Mouse (Mus musculus): Measurements from ENCODE around the gene Gm33543. TPM values are rescaled to one million over a fixed set of nuclear protein-coding genes. Genes with fewer than 3 reads are reported as not detected.

Gm33543 gene
- polyA plus RNA-seq, 1 experiment from 2014 or later = not detected

DNA sequence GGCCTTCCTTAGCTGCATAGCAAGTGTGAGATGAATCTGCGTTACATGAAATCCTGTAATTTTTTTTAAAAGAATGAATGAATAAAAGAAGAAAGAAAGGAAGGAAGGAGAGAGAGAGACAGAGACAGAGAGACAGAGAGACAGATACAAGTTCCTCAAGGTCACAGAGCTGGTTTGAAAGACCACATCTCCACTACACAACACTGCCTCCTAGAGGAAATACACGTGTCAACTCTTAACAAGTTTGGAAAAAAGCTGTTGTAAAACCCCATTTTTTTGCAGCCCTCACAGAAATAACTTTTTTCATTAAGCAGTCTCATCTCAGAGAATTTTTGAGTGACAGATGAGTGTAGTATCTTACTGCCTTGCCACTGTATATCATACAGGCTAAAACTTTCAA lies 15.4 kb upstream of the Gm33543 start:
- Histone ChIP-seq H3K4me3 (ENCODE audit: low read depth, low read length) (no peak overlapping the region), H3K9me3 (ENCODE audit: control insufficient read depth) (no peaks in the 10 kb centered on the region), H3K27me3 (replicated peaks; ENCODE audit: control insufficient read depth, insufficient read depth, low read length) (no peaks in the 10 kb centered on the region), H3K27ac (ENCODE audit: low read depth, low read length) (no peak overlapping the region), H3K4me1 (replicated peaks; ENCODE audit: control insufficient read depth, insufficient read depth, low read length) (0 out of 2 replicates have a peak, but pooled peaks cover 3% of the 10 kb centered on the region), H3K9ac (ENCODE audit: low read depth, low read length) (no peak overlapping the region), H3K4me2 (replicated peaks; ENCODE audit: low read depth) (no peak overlapping the region), H3K36me3 (ENCODE audit: control insufficient read depth, insufficient read depth) (no peaks in the 10 kb centered on the region)
- 39% methylated on average over 2 of the region's 2 CpGs for WGBS
- no peak for ATAC-seq
- TF ChIP-seq CTCF (IDR thresholded peaks at IDR 0.05; ENCODE audit: low read depth) = peak; percentile 88

DNA sequence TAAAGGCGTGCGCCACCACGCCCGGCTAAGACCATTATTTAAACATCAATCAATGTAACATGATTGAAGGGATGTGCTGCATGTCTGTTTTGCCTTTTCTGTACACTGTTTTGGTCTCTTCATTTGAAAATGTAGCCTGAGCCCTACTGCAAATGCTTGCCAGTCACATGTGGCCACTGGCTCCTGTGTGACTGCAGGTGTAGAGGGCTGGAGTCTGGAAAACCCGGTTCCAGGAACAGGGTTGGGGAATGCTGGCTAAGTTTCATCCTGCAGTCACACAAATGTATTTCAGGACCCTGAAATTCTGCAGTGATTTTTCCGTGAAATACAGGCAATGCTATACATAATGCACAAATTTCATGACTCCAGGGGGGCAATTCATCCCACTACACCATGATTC lies 12.7 kb upstream of the Gm33543 start:
- no peaks in the 10 kb centered on the region for H3K9me3 ChIP-seq (ENCODE audit: control insufficient read depth)
- no peak overlapping the region for H3K4me3 ChIP-seq (ENCODE audit: low read depth, low read length)
- no peak overlapping the region for H3K27ac ChIP-seq (ENCODE audit: low read depth, low read length)
- no peak for ATAC-seq
- no peaks in the 10 kb centered on the region for H3K27me3 ChIP-seq (replicated peaks; ENCODE audit: control insufficient read depth, insufficient read depth, low read length)
- H3K9ac ChIP-seq (ENCODE audit: low read depth, low read length) = no peak overlapping the region
- no peak overlapping the region for H3K4me2 ChIP-seq (replicated peaks; ENCODE audit: low read depth)
- H3K36me3 ChIP-seq (ENCODE audit: control insufficient read depth, insufficient read depth) = no peaks in the 10 kb centered on the region
- no peak for TF ChIP-seq CTCF (IDR thresholded peaks at IDR 0.05; ENCODE audit: low read depth)
- 88% methylated on average over 6 of the region's 6 CpGs for WGBS
- H3K4me1 ChIP-seq (replicated peaks; ENCODE audit: control insufficient read depth, insufficient read depth, low read length) = no peaks in the 10 kb centered on the region

DNA sequence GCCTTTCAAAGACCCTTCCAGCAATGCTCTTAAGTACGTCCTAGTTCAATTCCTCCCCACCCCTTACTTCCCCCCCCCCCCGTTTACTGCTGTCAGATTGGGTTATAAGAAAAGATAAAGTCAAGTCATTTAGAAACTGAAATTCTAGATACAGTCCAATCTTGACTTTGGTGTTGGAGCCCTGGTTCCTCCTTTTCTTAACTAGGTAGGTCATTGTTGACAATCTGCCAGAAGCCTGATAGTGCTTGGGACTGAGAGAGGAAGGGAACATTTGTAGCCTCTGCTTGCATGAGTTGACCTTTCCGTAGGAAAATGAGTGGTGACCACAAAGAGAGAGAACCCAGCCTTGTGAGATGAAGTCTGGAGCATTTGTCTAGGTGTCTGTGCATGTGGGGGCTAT lies 7.8 kb upstream of the Gm33543 start:
- TF ChIP-seq CTCF (IDR thresholded peaks at IDR 0.05; ENCODE audit: low read depth) = no peak
- Histone ChIP-seq H3K9ac (ENCODE audit: low read depth, low read length) (no peak overlapping the region), H3K9me3 (ENCODE audit: control insufficient read depth) (no peaks in the 10 kb centered on the region), H3K4me1 (replicated peaks; ENCODE audit: control insufficient read depth, insufficient read depth, low read length) (no peaks in the 10 kb centered on the region), H3K4me2 (replicated peaks; ENCODE audit: low read depth) (0 out of 2 replicates have a peak overlapping the region, but pooled peaks have one; percentile 21), H3K4me3 (ENCODE audit: low read depth, low read length) (no peak overlapping the region), H3K27me3 (replicated peaks; ENCODE audit: control insufficient read depth, insufficient read depth, low read length) (no peaks in the 10 kb centered on the region), H3K27ac (ENCODE audit: low read depth, low read length) (no peak overlapping the region), H3K36me3 (ENCODE audit: control insufficient read depth, insufficient read depth) (no peaks in the 10 kb centered on the region)
- ATAC-seq = no peak
- WGBS = 49% methylated on average over 3 of the region's 3 CpGs

DNA sequence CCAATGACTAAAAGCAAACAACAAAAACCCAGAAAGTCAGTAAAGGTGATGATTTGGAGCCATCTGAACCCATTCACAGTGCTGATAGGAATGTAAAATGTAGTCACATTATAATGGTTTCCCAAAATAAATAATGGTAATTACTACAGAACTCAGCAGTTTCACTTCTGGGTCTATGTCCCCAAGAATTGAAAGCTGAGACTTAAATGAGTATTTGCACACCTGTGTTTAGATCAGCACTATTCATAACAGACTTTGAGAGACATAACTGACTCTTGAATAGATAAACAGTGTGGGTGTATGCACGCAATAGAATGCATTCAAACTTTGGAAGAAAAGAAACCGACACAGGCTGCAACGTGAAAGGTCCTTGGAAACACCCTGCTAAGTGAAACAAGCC lies 4.0 kb upstream of the Gm33543 start:
- 70% methylated on average over 3 of the region's 3 CpGs for WGBS
- Histone ChIP-seq H3K9me3 (ENCODE audit: control insufficient read depth) (no peaks in the 10 kb centered on the region), H3K4me3 (ENCODE audit: low read depth, low read length) (no peak overlapping the region), H3K27me3 (replicated peaks; ENCODE audit: control insufficient read depth, insufficient read depth, low read length) (no peaks in the 10 kb centered on the region), H3K4me2 (replicated peaks; ENCODE audit: low read depth) (no peak overlapping the region), H3K27ac (ENCODE audit: low read depth, low read length) (no peak overlapping the region), H3K36me3 (ENCODE audit: control insufficient read depth, insufficient read depth) (no peaks in the 10 kb centered on the region), H3K9ac (ENCODE audit: low read depth, low read length) (no peak overlapping the region), H3K4me1 (replicated peaks; ENCODE audit: control insufficient read depth, insufficient read depth, low read length) (no peaks in the 10 kb centered on the region)
- ATAC-seq = no peak
- no peak for TF ChIP-seq CTCF (IDR thresholded peaks at IDR 0.05; ENCODE audit: low read depth)

DNA sequence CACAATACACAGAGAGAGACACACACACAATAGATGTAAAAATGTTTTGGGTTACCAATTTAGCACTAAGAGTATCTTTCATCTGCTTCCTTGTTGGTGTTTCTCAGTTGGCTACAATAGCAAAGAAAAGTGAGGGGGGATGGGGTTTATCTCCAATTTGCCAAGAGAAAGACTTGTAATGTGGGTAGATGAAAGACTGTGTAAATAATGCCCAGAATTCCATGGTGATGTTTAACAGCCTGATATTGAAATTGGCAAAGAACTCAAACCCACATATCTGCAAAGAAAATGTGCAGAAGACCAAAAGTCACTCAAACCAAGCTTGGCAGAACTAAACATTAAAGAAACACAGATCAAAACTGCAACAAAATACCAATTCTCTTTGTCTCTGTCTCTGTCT lies 3.6 kb upstream of the Gm33543 start:
- no peaks in the 10 kb centered on the region for H3K4me1 ChIP-seq (replicated peaks; ENCODE audit: control insufficient read depth, insufficient read depth, low read length)
- no peak overlapping the region for H3K4me3 ChIP-seq (ENCODE audit: low read depth, low read length)
- no peak overlapping the region for H3K27ac ChIP-seq (ENCODE audit: low read depth, low read length)
- no peak overlapping the region for H3K4me2 ChIP-seq (replicated peaks; ENCODE audit: low read depth)
- no peak for ATAC-seq
- no peaks in the 10 kb centered on the region for H3K36me3 ChIP-seq (ENCODE audit: control insufficient read depth, insufficient read depth)
- no peak for TF ChIP-seq CTCF (IDR thresholded peaks at IDR 0.05; ENCODE audit: low read depth)
- H3K27me3 ChIP-seq (replicated peaks; ENCODE audit: control insufficient read depth, insufficient read depth, low read length) = no peaks in the 10 kb centered on the region
- H3K9me3 ChIP-seq (ENCODE audit: control insufficient read depth) = no peaks in the 10 kb centered on the region
- no peak overlapping the region for H3K9ac ChIP-seq (ENCODE audit: low read depth, low read length)

DNA sequence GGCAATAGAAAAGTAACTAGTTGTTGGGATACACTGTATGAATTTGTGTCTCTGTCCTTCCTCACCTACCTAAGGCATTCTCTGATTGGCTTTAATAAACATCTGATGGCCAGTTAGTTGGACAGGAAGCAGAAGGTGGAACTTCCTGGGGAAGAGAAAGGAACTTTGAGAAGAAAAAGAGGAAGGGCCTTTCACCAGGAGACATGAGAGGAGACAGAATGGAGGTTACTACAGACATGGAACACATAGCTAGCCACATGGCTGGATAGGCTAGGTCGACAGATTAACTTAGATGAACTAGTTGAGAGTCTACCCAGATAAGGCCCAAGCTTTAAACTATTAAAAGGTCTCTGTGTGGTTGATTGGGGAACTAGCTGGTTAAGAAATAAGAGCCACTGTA lies 1.1 kb upstream of the Gm33543 start:
- ATAC-seq = no peak
- no peak for TF ChIP-seq CTCF (IDR thresholded peaks at IDR 0.05; ENCODE audit: low read depth)
- Histone ChIP-seq H3K27me3 (replicated peaks; ENCODE audit: control insufficient read depth, insufficient read depth, low read length) (no peaks in the 10 kb centered on the region), H3K4me2 (replicated peaks; ENCODE audit: low read depth) (no peak overlapping the region), H3K27ac (ENCODE audit: low read depth, low read length) (no peak overlapping the region), H3K9me3 (ENCODE audit: control insufficient read depth) (no peaks in the 10 kb centered on the region), H3K4me3 (ENCODE audit: low read depth, low read length) (no peak overlapping the region), H3K36me3 (ENCODE audit: control insufficient read depth, insufficient read depth) (no peaks in the 10 kb centered on the region), H3K9ac (ENCODE audit: low read depth, low read length) (no peak overlapping the region), H3K4me1 (replicated peaks; ENCODE audit: control insufficient read depth, insufficient read depth, low read length) (no peaks in the 10 kb centered on the region)
- WGBS = 96% methylated on average over 1 of the region's 1 CpGs

DNA sequence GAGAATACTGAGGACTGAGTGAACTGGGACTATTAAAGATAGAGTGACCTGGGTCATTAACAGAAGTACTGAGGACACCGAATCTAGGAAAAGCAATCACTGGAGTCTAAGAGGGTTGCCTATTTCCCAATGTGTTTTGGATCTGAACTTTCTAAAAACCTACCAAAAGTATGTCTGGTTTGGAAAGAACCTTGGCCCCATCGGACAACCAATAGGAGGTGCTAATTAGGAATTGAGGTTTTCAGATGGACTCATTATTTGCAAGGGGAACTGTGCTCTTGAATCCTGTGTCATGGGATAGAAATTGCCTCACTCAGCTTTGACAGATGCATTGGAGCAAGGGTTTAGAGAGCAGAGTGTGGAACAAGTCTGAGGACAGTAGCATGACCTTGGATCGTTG lies 1.5 kb downstream of the Gm33543 start:
- H3K27me3 ChIP-seq (replicated peaks; ENCODE audit: control insufficient read depth, insufficient read depth, low read length) = no peaks in the 10 kb centered on the region
- no peaks in the 10 kb centered on the region for H3K4me1 ChIP-seq (replicated peaks; ENCODE audit: control insufficient read depth, insufficient read depth, low read length)
- WGBS = 94% methylated on average over 3 of the region's 3 CpGs
- H3K9me3 ChIP-seq (ENCODE audit: control insufficient read depth) = no peaks in the 10 kb centered on the region
- no peak overlapping the region for H3K9ac ChIP-seq (ENCODE audit: low read depth, low read length)
- no peak overlapping the region for H3K27ac ChIP-seq (ENCODE audit: low read depth, low read length)
- no peaks in the 10 kb centered on the region for H3K36me3 ChIP-seq (ENCODE audit: control insufficient read depth, insufficient read depth)
- no peak for TF ChIP-seq CTCF (IDR thresholded peaks at IDR 0.05; ENCODE audit: low read depth)
- ATAC-seq = no peak
- H3K4me3 ChIP-seq (ENCODE audit: low read depth, low read length) = no peak overlapping the region
- H3K4me2 ChIP-seq (replicated peaks; ENCODE audit: low read depth) = no peak overlapping the region
